Mouse (Mus musculus) heart, embryonic 14.5 days (tissue): ENCODE measurements at regions not wholly inside any gene's neighbourhood (a gene's known extent, or its start where the extent isn't known, plus 50 kb on each side); places are given as distances from the start of the nearest gene placed in this dataset.

Experiments
- ATAC-seq: fragments of 200-750 bp; cut with Nextera tagmentation; 2 replicates; pipeline ENCODE4 v1.8.0; 2017; ENCODE audit warnings: low read depth, moderate TSS enrichment; ENCODE audit not compliant: insufficient number of reproducible peaks, insufficient read depth, low FRiP score
- H3K27ac ChIP-seq, 2 experiments: fragments of 200-500 bp in 1 of 2; fragments of 300-500 bp in 1 of 2; sonication (generic) in 1 of 2; replicated peaks in 1 of 2; 2 replicates each; pipeline ENCODE4 v1.5.1; 2012 to 2014; ENCODE audit warnings: low read depth in 2 of 2, low read length in 2 of 2, control low read depth in 1 of 2, mild to moderate bottlenecking in 1 of 2, mixed read lengths in 1 of 2; ENCODE audit not compliant: control insufficient read depth in 1 of 2, insufficient read depth in 1 of 2
- H3K27me3 ChIP-seq: fragments of 300-500 bp; sonication (generic); 2 replicates; pipeline ENCODE4 v1.6.1; 2014; ENCODE audit warnings: mild to moderate bottlenecking, low read length, control low read depth; ENCODE audit not compliant: control insufficient read depth, insufficient read depth
- H3K36me3 ChIP-seq: fragments of 300-500 bp; sonication (generic); 2 replicates; pipeline ENCODE4 v1.6.1; 2014; ENCODE audit warnings: mild to moderate bottlenecking, control low read depth, low read length, mixed read lengths; ENCODE audit not compliant: control insufficient read depth, insufficient read depth
- H3K4me1 ChIP-seq, 2 experiments: fragments of 200-500 bp in 1 of 2; fragments of 300-500 bp in 1 of 2; sonication (generic) in 1 of 2; 2 replicates each; pipeline ENCODE4 v1.6.1; 2012 to 2014; ENCODE audit warnings: low read length in 2 of 2, control low read depth in 1 of 2, mixed read lengths in 1 of 2; ENCODE audit not compliant: control insufficient read depth in 2 of 2, insufficient read depth in 2 of 2
- H3K4me2 ChIP-seq: fragments of 300-500 bp; sonication (generic); 2 replicates; pipeline ENCODE4 v1.6.1; 2014; ENCODE audit warnings: mild to moderate bottlenecking, low read length
- H3K4me3 ChIP-seq, 2 experiments: fragments of 200-500 bp in 1 of 2; fragments of 300-500 bp in 1 of 2; sonication (generic) in 1 of 2; 2 replicates each; pipeline ENCODE4 v1.5.1; 2012 to 2014; ENCODE audit warnings: low read length in 2 of 2, mild to moderate bottlenecking in 2 of 2, control low read depth in 1 of 2, low read depth in 1 of 2, moderate library complexity in 1 of 2; ENCODE audit not compliant: control insufficient read depth in 1 of 2, insufficient read depth in 1 of 2
- H3K9ac ChIP-seq: fragments of 300-500 bp; sonication (generic); 2 replicates; pipeline ENCODE4 v1.6.1; 2014; ENCODE audit warnings: mild to moderate bottlenecking, low read length
- H3K9me3 ChIP-seq: fragments of 300-500 bp; sonication (generic); 2 replicates; pipeline ENCODE4 v1.6.1; 2016; ENCODE audit warnings: low read length, control low read depth; ENCODE audit not compliant: control insufficient read depth
- whole genome bisulfite sequencing: fragments of 180-500 bp; shearing (Covaris S2); extraction: QIAGEN DNeasy Blood & Tissue Kit; methylation state at CpG from one replicate; pipeline ENCODE4 v1.1.7; 2014; 5-methylcytosine and 5-hydroxymethylcytosine counted together

DNA sequence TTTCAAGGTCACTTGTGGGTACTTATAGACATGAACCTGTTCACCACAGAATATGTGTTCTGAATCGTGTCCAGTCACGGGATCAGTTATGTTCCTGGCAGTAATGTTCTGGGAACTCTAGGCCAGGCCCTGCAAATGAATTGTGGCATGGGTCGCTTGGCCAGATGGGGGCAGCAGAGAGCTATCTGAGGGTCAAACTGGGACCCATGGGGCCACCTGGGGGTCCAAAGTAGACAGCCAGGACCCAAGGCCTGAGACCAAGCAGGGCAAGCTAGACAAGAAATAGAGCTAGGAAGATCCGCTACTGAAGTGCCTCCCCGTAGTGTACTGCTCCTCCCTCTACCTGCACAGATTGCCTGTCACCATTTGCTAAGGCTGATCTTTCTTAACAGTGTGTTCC lies 623.4 kb downstream of the Insc start:
- no peak overlapping the region for H3K4me2 ChIP-seq
- no peak; the same call in 1 of the 2 replicates for ATAC-seq
- H3K4me3 ChIP-seq, result no peak overlapping the region
- WGBS, result 36% methylated on average over 5 of the region's 5 CpGs
- H3K4me1 ChIP-seq, result peaks cover 8 to 11% of the 10 kb centered on the region in 2 experiments; a peak in 3 of 4 replicates
- no peak overlapping the region for H3K27ac ChIP-seq
- H3K9ac ChIP-seq, result no peak overlapping the region
- no peaks in the 10 kb centered on the region for H3K27me3 ChIP-seq
- H3K9me3 ChIP-seq, result no peaks in the 10 kb centered on the region
- no peaks in the 10 kb centered on the region for H3K36me3 ChIP-seq

DNA sequence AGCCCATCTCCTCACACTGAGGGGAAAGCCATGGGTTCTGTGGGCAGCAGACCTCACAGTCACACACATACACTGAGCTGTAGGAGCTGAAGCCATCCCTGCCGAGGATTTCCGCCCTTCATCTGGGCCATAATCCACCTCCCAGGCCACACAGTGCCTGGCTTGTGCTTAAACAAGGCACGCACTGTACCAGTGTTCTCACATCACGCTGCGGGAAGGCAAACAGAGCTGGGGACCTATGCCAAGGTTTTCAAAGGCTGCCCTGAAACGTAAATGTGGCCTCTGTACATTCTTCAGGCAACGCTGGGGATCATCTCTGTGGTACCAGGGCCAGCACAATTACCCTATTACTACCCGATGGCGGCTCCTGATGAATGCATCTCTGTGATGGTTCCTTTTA lies 627.6 kb downstream of the Insc start:
- no peak for ATAC-seq
- peaks cover 20% of the 10 kb centered on the region in 2 experiments for H3K4me1 ChIP-seq

DNA sequence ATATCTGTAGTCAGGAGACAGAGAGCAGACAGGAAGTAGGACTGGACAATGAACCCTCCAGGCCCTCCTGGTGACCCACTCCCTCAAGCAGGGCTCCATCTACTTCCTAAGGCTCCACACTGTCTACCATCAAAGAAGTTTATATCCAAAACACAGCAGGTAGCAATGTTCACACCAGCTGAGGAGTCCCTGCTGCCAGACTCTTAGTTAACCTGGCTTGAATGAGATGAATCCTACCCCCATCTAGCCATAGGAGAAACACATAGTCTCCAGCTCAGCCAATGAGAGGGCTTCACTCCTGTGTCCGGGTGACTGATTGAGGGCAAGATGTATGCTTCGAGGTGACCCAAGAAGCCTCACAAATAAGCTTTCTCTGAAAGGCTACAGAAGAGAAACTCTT lies 629.4 kb downstream of the Insc start:
- Histone ChIP-seq H3K27ac (no peak overlapping the region), H3K4me3 (no peak overlapping the region), H3K27me3 (no peaks in the 10 kb centered on the region), H3K9me3 (no peaks in the 10 kb centered on the region), H3K36me3 (no peaks in the 10 kb centered on the region), H3K4me1 (peaks cover 13 to 16% of the 10 kb centered on the region in 2 experiments), H3K4me2 (no peak overlapping the region), H3K9ac (no peak overlapping the region)
- no peak for ATAC-seq
- 78% methylated on average over 2 of the region's 2 CpGs for WGBS

More for the DNA sequence above, 627.6 kb downstream of the Insc start:
- Histone ChIP-seq H3K36me3 (no peaks in the 10 kb centered on the region), H3K4me2 (no peak overlapping the region), H3K9me3 (no peaks in the 10 kb centered on the region), H3K9ac (no peak overlapping the region), H3K4me3 (no peak overlapping the region), H3K27me3 (no peaks in the 10 kb centered on the region), H3K27ac (no peak overlapping the region)
- 75% methylated on average over 9 of the region's 9 CpGs for WGBS

DNA sequence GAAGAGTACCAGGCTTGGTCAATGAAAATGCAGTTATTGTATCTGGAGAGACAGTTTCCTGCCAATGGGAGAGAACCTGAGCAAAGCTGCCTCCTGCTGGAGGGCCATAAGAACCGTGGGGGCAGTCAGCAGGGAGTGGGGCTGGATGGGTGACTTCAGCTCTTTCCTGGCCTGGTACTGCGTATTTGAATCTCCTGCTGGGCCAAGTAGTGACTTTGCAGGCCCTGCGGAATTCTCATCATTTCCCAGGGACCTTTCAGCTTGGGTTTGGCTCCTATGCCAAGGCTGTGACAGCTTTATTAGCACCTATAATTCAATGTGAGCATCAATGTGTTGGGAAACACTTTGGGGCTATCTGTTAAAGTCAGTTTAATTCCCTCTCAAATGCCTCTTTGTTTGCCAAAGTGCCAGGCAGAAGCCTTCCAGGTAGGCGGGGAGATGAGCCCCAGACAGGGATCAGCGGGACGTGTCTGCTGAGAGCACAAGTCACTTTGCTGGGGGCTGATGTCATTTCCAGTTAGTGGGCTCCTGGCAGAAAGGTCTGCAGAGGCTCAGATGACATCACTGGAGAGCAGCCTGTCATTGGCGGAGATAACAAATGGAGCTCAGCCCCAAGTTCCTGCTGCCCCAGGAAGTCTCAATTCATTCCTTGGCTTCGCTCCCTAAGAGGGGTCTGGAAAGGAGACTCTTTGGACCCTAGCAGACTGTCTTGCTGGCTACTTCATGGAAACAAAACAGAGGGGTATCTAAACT lies 630.5 kb downstream of the Insc start:
- H3K27me3 ChIP-seq, result no peaks in the 10 kb centered on the region
- 21% methylated on average over 8 of the region's 8 CpGs for WGBS
- no peaks in the 10 kb centered on the region for H3K9me3 ChIP-seq
- H3K4me3 ChIP-seq, result no peak overlapping the region
- H3K36me3 ChIP-seq, result no peaks in the 10 kb centered on the region
- peak overlapping the region; percentile 27 for H3K4me2 ChIP-seq
- H3K27ac ChIP-seq, result peak overlapping the region; percentile 52 to 68; a peak in 3 of 4 replicates
- H3K4me1 ChIP-seq, result peaks cover 15 to 18% of the 10 kb centered on the region in 2 experiments
- H3K9ac ChIP-seq, result no peak overlapping the region; the same call in 1 of the 2 replicates
- peak; percentile 58 for ATAC-seq

DNA sequence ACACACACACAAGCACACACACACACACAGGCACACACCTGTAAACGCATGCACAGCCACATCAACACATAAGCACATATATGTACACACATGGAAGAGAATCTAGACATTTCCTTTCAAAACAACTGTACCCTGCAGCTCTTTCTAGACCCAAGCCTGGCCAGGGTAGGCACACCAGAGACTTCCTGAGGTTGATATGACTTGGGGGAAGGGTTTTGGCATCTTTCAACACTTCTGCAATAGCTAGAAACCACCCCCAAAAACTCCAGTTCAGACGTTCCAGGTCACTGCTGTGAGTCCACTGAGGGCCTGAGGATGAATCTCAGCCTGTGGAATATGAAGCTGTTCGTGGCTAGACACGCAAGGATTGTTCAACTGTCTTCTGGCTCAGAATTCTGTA lies 632.6 kb downstream of the Insc start:
- H3K4me2 ChIP-seq, result no peak overlapping the region
- H3K9ac ChIP-seq, result no peak overlapping the region
- no peaks in the 10 kb centered on the region for H3K27me3 ChIP-seq
- ATAC-seq, result no peak
- peaks cover 31 to 35% of the 10 kb centered on the region in 2 experiments for H3K4me1 ChIP-seq
- no peaks in the 10 kb centered on the region for H3K9me3 ChIP-seq
- no peaks in the 10 kb centered on the region for H3K36me3 ChIP-seq
- 68% methylated on average over 4 of the region's 4 CpGs for WGBS
- 0 out of 4 replicates have a peak overlapping the region, but pooled peaks of 1 of the 2 experiments have one; percentile 9 for H3K27ac ChIP-seq
- H3K4me3 ChIP-seq, result no peak overlapping the region

DNA sequence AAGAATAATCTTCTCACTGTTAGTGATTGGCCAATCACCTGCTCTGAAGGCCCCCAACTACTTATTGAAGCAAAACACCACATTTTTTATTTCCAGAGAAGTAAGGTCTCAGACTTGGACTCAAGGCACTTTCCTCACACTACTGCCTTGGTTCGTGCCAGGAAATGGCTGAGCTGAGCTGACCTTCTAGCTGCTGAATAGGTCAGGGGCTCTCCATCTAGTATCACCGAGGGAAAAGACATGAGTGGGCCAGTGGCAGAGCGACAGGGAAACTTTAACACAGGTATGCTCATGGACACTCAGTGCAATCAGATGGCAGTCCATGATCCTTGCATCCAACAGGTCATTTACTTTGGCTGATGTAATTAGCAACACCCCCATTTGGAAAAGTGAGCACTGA lies 635.3 kb downstream of the Insc start:
- Histone ChIP-seq H3K9me3 (no peaks in the 10 kb centered on the region), H3K27me3 (no peaks in the 10 kb centered on the region), H3K27ac (peak overlapping the region in 1 of 2 experiments; percentile 6; a peak in 1 of 4 replicates), H3K4me1 (peaks cover 25 to 38% of the 10 kb centered on the region in 2 experiments), H3K36me3 (no peaks in the 10 kb centered on the region), H3K4me2 (no peak overlapping the region), H3K4me3 (no peak overlapping the region), H3K9ac (no peak overlapping the region)
- ATAC-seq, result no peak
- 71% methylated on average over 3 of the region's 3 CpGs for WGBS

DNA sequence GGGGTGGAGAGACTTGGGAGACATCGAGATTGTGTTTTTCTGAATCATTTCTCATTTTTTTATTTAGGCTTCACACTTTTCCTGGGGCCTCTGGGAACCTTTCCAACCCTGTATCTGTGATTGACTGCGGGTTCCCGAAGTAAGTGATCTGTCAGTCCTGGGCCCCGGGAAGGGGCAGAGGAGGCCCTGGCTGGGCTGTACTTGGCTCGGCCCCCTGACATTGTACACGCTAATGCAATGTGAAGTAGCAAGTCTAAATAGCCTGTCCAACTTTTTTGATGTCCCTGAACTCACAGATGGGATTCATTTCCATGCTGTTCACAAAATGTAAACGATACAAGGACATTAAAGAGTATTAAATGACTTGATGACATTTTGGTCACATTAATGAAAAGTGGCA lies 636.1 kb downstream of the Insc start:
- ATAC-seq, result peak; percentile 58; the same call in 1 of the 2 replicates
- peak overlapping the region; percentile 18; the same call in 1 of the 2 replicates for H3K4me2 ChIP-seq
- H3K36me3 ChIP-seq, result no peaks in the 10 kb centered on the region
- no peaks in the 10 kb centered on the region for H3K9me3 ChIP-seq
- no peaks in the 10 kb centered on the region for H3K27me3 ChIP-seq
- H3K4me1 ChIP-seq, result peaks cover 20 to 30% of the 10 kb centered on the region in 2 experiments
- no peak overlapping the region for H3K9ac ChIP-seq
- H3K4me3 ChIP-seq, result no peak overlapping the region
- WGBS, result 19% methylated on average over 7 of the region's 7 CpGs
- peak overlapping the region in 1 of 2 experiments; percentile 65; a peak in 2 of 4 replicates for H3K27ac ChIP-seq
